Mouse (Mus musculus) stomach, postnatal 0 days (tissue): ENCODE measurements at regions not wholly inside any gene's neighbourhood (a gene's known extent, or its start where the extent isn't known, plus 50 kb on each side); places are given as distances from the start of the nearest gene placed in this dataset.

Experiments used
- CTCF ChIP-seq: IDR thresholded peaks from 2 replicates; pipeline ENCODE4 v1.5.1; 2016; ENCODE audit warnings: antibody characterized with exemption, low read depth, mild to moderate bottlenecking, moderate library complexity
- EP300 ChIP-seq: optimal IDR thresholded peaks from 2 replicates; pipeline ENCODE3; 2016; ENCODE audit warnings: antibody characterized with exemption

GRCm38 (mm10) chr12:39936331-39936730 is 101.5 kb downstream of the Arl4a start:
- TF ChIP-seq CTCF (no peak), EP300 (no peak)
